Mouse (Mus musculus): ENCODE data around the gene Kdm1b.

The Kdm1b gene

GRCm38 (mm10) chr13:47111185-47111584 lies 67.9 kb downstream of the Kdm1b start:
- no peak for DNase-seq (ENCODE audit: low spot score)

GRCm38 (mm10) chr13:47112056-47112455 lies 68.8 kb downstream of the Kdm1b start:
- no peak for DNase-seq (ENCODE audit: low spot score)

GRCm38 (mm10) chr13:47112924-47113323 lies 69.6 kb downstream of the Kdm1b start:
- no peak for DNase-seq (ENCODE audit: low spot score)

- DNase-seq (ENCODE audit: low spot score), result no peak
Observed at GRCm38 (mm10) chr13:47116000-47116399, 72.7 kb downstream of the Kdm1b start.

- DNase-seq (ENCODE audit: low spot score), result no peak
Observed at GRCm38 (mm10) chr13:47121333-47121889, 78.1 kb downstream of the Kdm1b start.

- peak; percentile 52 for DNase-seq (ENCODE audit: low spot score)
Observed at GRCm38 (mm10) chr13:47122537-47123430, 79.5 kb downstream of the Kdm1b start, which contains the start of gene Rnf144b. Rnf144b (plus strand) TSS chr13:47122656.

GRCm38 (mm10) chr13:47124449-47124848 lies 81.2 kb downstream of the Kdm1b start:
- DNase-seq (ENCODE audit: low spot score), result no peak

- DNase-seq (ENCODE audit: low spot score), result no peak
Observed at GRCm38 (mm10) chr13:47124986-47125385, 81.7 kb downstream of the Kdm1b start.

- DNase-seq (ENCODE audit: low spot score), result no peak
Observed at GRCm38 (mm10) chr13:47125595-47125994, 82.3 kb downstream of the Kdm1b start.

- DNase-seq (ENCODE audit: low spot score), result no peak
Observed at GRCm38 (mm10) chr13:47129090-47129489, 85.8 kb downstream of the Kdm1b start.

- no peak for DNase-seq (ENCODE audit: low spot score)
Observed at GRCm38 (mm10) chr13:47133058-47133457, 89.8 kb downstream of the Kdm1b start.

GRCm38 (mm10) chr13:47134836-47135235 lies 91.5 kb downstream of the Kdm1b start:
- no peak for DNase-seq (ENCODE audit: low spot score)
